ENCODE assay signal across 14 mouse cellular contexts in genomic region chr7:96909856-96910255, GRCm38 (mm10). TPM values are rescaled to one million over a fixed set of nuclear protein-coding genes. Genes with fewer than 3 reads are reported as not detected.
DNase-seq lines count a peak whose midpoint lies in the region; ATAC-seq and TF ChIP-seq lines count a peak whose summit lies in the region.
"Had no signal": no experiment of that assay in that cellular context is flagged by ENCODE, and none has a peak within 500 bp of the region (broad histone marks: within the 10 kb centered on the region; RNA-seq: fewer than 3 reads in every experiment).

No protein-coding gene starts in this region.

- WGBS in kidney, adult 2 months = 60% methylated on average over 5 of the region's 5 CpGs
- 61% methylated on average over 5 of the region's 5 CpGs for WGBS in kidney, embryonic 15.5 days
- 46% methylated on average over 5 of the region's 5 CpGs for WGBS in embryonic facial prominence, embryonic 13.5 days

- H3K36me3 ChIP-seq in kidney, adult 2 months (ENCODE audit: control insufficient read depth, insufficient read depth, low read length) = no peaks in the 10 kb centered on the region
- peaks cover 13% of the 10 kb centered on the region for H3K36me3 ChIP-seq in kidney, embryonic 15.5 days
- peaks cover 9% of the 10 kb centered on the region for H3K36me3 ChIP-seq in embryonic facial prominence, embryonic 13.5 days
- H3K36me3 ChIP-seq: heart, embryonic 12.5 days had no signal

- no peak for TF ChIP-seq CTCF in kidney, adult 2 months (conservative IDR thresholded peaks at IDR 0.05; ENCODE audit: insufficient read depth, insufficient read length, low read depth, low read length)

- DNase-seq in kidney, adult 2 months = peak; percentile 22
- DNase-seq in 3134 (ENCODE audit: extremely low read depth, insufficient read length, low spot score) (peak; percentile 18), adipocyte (ENCODE audit: low spot score) (peak; percentile 13)
- no peak for DNase-seq in heart, adult 18-20 months
- DNase-seq: cerebellum, postnatal 25 days; thymus, adult 2 months had no signal

- no peaks in the 10 kb centered on the region for H3K9me3 ChIP-seq in kidney, embryonic 15.5 days (replicated peaks)
- H3K9me3 ChIP-seq in embryonic facial prominence, embryonic 13.5 days = no peaks in the 10 kb centered on the region
- H3K9me3 ChIP-seq: heart, embryonic 12.5 days; hindbrain, embryonic 13.5 days had no signal

- H3K27ac ChIP-seq in kidney, adult 2 months (ENCODE audit: insufficient read depth, low read depth, low read length) = no peak overlapping the region
- H3K27ac ChIP-seq in kidney, embryonic 15.5 days = no peak overlapping the region
- H3K27ac ChIP-seq in embryonic facial prominence, embryonic 13.5 days = 0 out of 2 replicates have a peak overlapping the region, but pooled peaks have one; percentile 22
- H3K27ac ChIP-seq: hindbrain, embryonic 13.5 days; kidney, postnatal 0 days; liver, embryonic 14.5 days had no signal

- H3K4me1 ChIP-seq in kidney, adult 2 months (ENCODE audit: control insufficient read depth, insufficient read depth, low read length) = no peaks in the 10 kb centered on the region
- H3K4me1 ChIP-seq in kidney, embryonic 15.5 days = peaks cover 13% of the 10 kb centered on the region
- H3K4me1 ChIP-seq in embryonic facial prominence, embryonic 13.5 days = peaks cover 48% of the 10 kb centered on the region
- H3K4me1 ChIP-seq: heart, embryonic 12.5 days had no signal

- H3K9ac ChIP-seq in kidney, embryonic 15.5 days = no peak overlapping the region
- no peak overlapping the region for H3K9ac ChIP-seq in embryonic facial prominence, embryonic 13.5 days
- H3K9ac ChIP-seq: heart, embryonic 12.5 days; hindbrain, embryonic 13.5 days; liver, embryonic 14.5 days had no signal

- H3K4me2 ChIP-seq in kidney, embryonic 15.5 days = no peak overlapping the region
- H3K4me2 ChIP-seq in embryonic facial prominence, embryonic 13.5 days = no peak overlapping the region
- H3K4me2 ChIP-seq: heart, embryonic 12.5 days; hindbrain, embryonic 13.5 days had no signal

- H3K27me3 ChIP-seq in kidney, adult 2 months (replicated peaks; ENCODE audit: control insufficient read depth, insufficient read depth, low read length) = no peaks in the 10 kb centered on the region; the same call in 1 of the 2 replicates
- H3K27me3 ChIP-seq in kidney, embryonic 15.5 days = no peaks in the 10 kb centered on the region
- H3K27me3 ChIP-seq in embryonic facial prominence, embryonic 13.5 days = no peaks in the 10 kb centered on the region

- H3K4me3 ChIP-seq in kidney, adult 2 months (ENCODE audit: insufficient read depth, low read depth, low read length) = no peak overlapping the region
- H3K4me3 ChIP-seq in kidney, embryonic 15.5 days (replicated peaks) = no peak overlapping the region
- no peak overlapping the region for H3K4me3 ChIP-seq in embryonic facial prominence, embryonic 13.5 days
- H3K4me3 ChIP-seq: heart, embryonic 12.5 days; hindbrain, embryonic 13.5 days; myocyte had no signal

- no peak for ATAC-seq in kidney, embryonic 15.5 days (replicated peaks; ENCODE audit: low FRiP score)
- ATAC-seq in embryonic facial prominence, embryonic 13.5 days (ENCODE audit: insufficient number of reproducible peaks, insufficient read depth, low FRiP score, low TSS enrichment, low read depth) = no peak
- no peak for ATAC-seq in granulocyte monocyte progenitor cell, adult 5-6 weeks (replicated peaks; ENCODE audit: poor library complexity, severe bottlenecking)

- TF ChIP-seq POLR2A in kidney, adult 2 months (IDR thresholded peaks at IDR 0.05; ENCODE audit: low read depth, low read length) = no peak

RNA-seq across cellular contexts. Expression of gene Nars2, which starts 41.4 kb away (rescaled TPM):
- polyA plus RNA-seq in kidney, adult 2 months (2012; rRNA removed) = 4.2 and 5.2 TPM in 2 replicates
- polyA plus RNA-seq in kidney, embryonic 15.5 days (2015; fragmentation: Nextera tagmentation; extraction: Ambion mirVana) = 26.2 and 27.5 TPM in 2 replicates
- 21.2 and 26.6 TPM in 2 replicates for polyA plus RNA-seq in embryonic facial prominence, embryonic 13.5 days (2015; fragmentation: Nextera tagmentation; extraction: Ambion mirVana)
- total RNA-seq in heart, adult 18-20 months (2021) = 10 to 100 TPM; 22.6 to 23.5 TPM
- total RNA-seq in granulocyte monocyte progenitor cell, adult 5-6 weeks (2014; fragmentation: Nextera tagmentation) = 8.3 and 8.7 TPM in 2 replicates
- total RNA-seq in granulocyte monocyte progenitor cell, adult 5-6 weeks (2017) = 8.8 and 13.4 TPM in 2 replicates

Comparison
In these comparisons a context has a peak if more than half of its experiments do, and no peak if none do; other contexts are left out.
1. DNase-seq: peak in kidney, adult 2 months (single experiment), 3134 (single experiment) and adipocyte (single experiment); none in heart, adult 18-20 months (0 of 2).